Mouse (Mus musculus) spleen, adult 2 months (tissue): ENCODE measurements at regions not wholly inside any gene's neighbourhood (a gene's known extent, or its start where the extent isn't known, plus 50 kb on each side); places are given as distances from the start of the nearest gene placed in this dataset.
A peak's percentile ranks its signal among the peaks of the same experiment; 100 is the strongest.

Experiments used
- DNase-seq, 2 experiments: peaks; one replicate each; pipeline versions ENCODE4 v3.0.0 to v3.0.0-alpha.2; 2012 to 2021; ENCODE audit warnings: low spot score in 2 of 2, low read depth in 1 of 2
- H3K27ac ChIP-seq: fragments of 200-500 bp; 2 replicates; pipeline ENCODE4 v1.5.1; 2012; ENCODE audit warnings: low read length, inconsistent platforms; ENCODE audit not compliant: insufficient read depth
- H3K27me3 ChIP-seq: fragments of 200-500 bp; 2 replicates; pipeline ENCODE4 v1.6.1; 2012; ENCODE audit warnings: mild to moderate bottlenecking, moderate library complexity, low read length, inconsistent platforms; ENCODE audit not compliant: control insufficient read depth, insufficient read depth
- H3K36me3 ChIP-seq: fragments of 200-500 bp; 2 replicates; pipeline ENCODE4 v1.6.1; 2012; ENCODE audit warnings: mild to moderate bottlenecking, low read length, inconsistent platforms; ENCODE audit not compliant: control insufficient read depth, insufficient read depth
- H3K4me1 ChIP-seq: fragments of 200-500 bp; 2 replicates; pipeline ENCODE4 v1.6.1; 2011; ENCODE audit warnings: inconsistent platforms; ENCODE audit not compliant: control insufficient read depth, insufficient read depth, insufficient read length
- H3K4me3 ChIP-seq: fragments of 200-500 bp; 2 replicates; pipeline ENCODE4 v1.5.1; 2011; ENCODE audit warnings: mild to moderate bottlenecking, inconsistent platforms; ENCODE audit not compliant: insufficient read depth, insufficient read length; ENCODE audit errors: extremely low read depth
- CTCF ChIP-seq: fragments of 200-500 bp; IDR thresholded peaks from 2 replicates; pipeline ENCODE4 v1.5.1; 2011; ENCODE audit warnings: mild to moderate bottlenecking, inconsistent platforms; ENCODE audit not compliant: insufficient read depth, insufficient read length, insufficient replicate concordance; ENCODE audit errors: extremely low read depth
- POLR2A ChIP-seq: fragments of 200-500 bp; IDR thresholded peaks from 2 replicates; pipeline ENCODE4 v1.6.1; 2011; ENCODE audit warnings: low read depth, low read length, inconsistent platforms
- WGBS: fragments of 180-500 bp; shearing (Covaris S2); methylation state at CpG from one replicate; pipeline ENCODE4 v1.1.7; 2018; 5-methylcytosine and 5-hydroxymethylcytosine counted together

- H3K36me3 ChIP-seq: no peaks in the 10 kb centered on the region
- WGBS: 0% methylated on average over 2 of the region's 2 CpGs
- peak; percentile 50 to 68 for DNase-seq
- H3K4me1 ChIP-seq: peaks cover 11% of the 10 kb centered on the region; the same call in 1 of the 2 replicates
- H3K27ac ChIP-seq: no peak overlapping the region
- no peaks in the 10 kb centered on the region for H3K27me3 ChIP-seq
- TF ChIP-seq POLR2A (no peak), CTCF (peak; percentile 69; the same call in 1 of the 2 replicates)
- H3K4me3 ChIP-seq: no peak overlapping the region
These were observed 111.7 kb downstream of the Cdh26 start for GRCm38 (mm10) chr2:178542032-178542431.

DNA sequence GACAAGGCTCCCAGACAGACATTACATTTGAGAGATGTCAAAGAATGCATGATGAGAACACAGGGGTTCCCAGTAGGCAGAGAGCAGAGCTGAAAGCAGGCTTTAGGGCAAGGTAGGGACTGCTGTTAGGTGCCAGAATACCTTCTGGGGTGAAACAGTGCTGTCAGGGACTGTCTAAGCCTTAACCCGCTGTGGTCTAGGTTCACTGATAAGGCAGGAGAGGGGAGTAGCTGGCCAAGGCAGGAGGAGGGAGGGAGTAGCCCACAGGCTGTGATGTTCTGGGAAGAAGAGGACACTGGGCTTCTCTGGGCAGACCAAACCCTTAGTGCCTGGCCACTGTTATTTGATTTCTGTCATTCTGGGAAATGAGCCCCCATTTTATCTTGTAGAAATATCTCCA is 114.1 kb downstream of the Cdh26 start:
- 79% methylated on average over 1 of the region's 1 CpGs for WGBS

GRCm38 (mm10) chr2:178545601-178546352 is 115.4 kb downstream of the Cdh26 start:
- Histone ChIP-seq H3K4me1 (peaks cover 24% of the 10 kb centered on the region; the same call in 1 of the 2 replicates), H3K27ac (peak overlapping the region; percentile 89), H3K27me3 (no peaks in the 10 kb centered on the region), H3K36me3 (no peaks in the 10 kb centered on the region), H3K4me3 (peak overlapping the region; percentile 31; the same call in 1 of the 2 replicates)
- 68% methylated on average over 15 of the region's 15 CpGs for WGBS
- TF ChIP-seq CTCF (no peak), POLR2A (no peak)
- DNase-seq: peak in 1 of 2 experiments; percentile 24

More for the DNA sequence above, 114.1 kb downstream of the Cdh26 start:
- TF ChIP-seq CTCF: no peak
- TF ChIP-seq POLR2A: no peak
- no peaks in the 10 kb centered on the region for H3K27me3 ChIP-seq
- DNase-seq: no peak
- no peaks in the 10 kb centered on the region for H3K36me3 ChIP-seq
- peaks cover 19% of the 10 kb centered on the region; the same call in 1 of the 2 replicates for H3K4me1 ChIP-seq
- peak overlapping the region; percentile 89 for H3K27ac ChIP-seq
- no peak overlapping the region for H3K4me3 ChIP-seq

- Histone ChIP-seq H3K27me3 (no peaks in the 10 kb centered on the region), H3K36me3 (no peaks in the 10 kb centered on the region), H3K27ac (peak overlapping the region; percentile 89), H3K4me3 (peak overlapping the region; percentile 31; the same call in 1 of the 2 replicates), H3K4me1 (peaks cover 24% of the 10 kb centered on the region; the same call in 1 of the 2 replicates)
- DNase-seq: peak; percentile 26 to 47
- 44% methylated on average over 3 of the region's 3 CpGs for WGBS
- TF ChIP-seq CTCF: no peak
- TF ChIP-seq POLR2A: no peak
These were observed 116.0 kb downstream of the Cdh26 start for GRCm38 (mm10) chr2:178546353-178546720.

DNA sequence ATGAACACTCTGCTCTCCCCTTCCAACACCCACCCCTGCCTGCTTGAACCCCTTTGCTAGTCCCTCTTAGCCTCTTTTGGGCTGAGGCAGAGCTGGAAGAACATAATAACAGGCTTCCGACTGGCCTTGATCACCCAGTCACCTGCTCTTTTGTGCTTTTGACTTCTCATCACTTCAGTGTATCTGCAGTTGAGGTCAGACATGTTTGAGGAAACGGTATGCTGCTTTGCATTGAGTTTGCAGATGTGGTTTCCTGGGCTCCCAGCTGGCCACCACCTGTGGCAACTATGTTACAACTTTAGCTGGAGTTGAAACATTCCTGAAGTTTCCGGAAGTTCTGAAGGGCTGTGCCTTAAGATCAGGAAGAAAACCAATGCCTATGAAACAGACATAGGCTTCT is 116.6 kb downstream of the Cdh26 start:
- Histone ChIP-seq H3K4me1 (peaks cover 24% of the 10 kb centered on the region; the same call in 1 of the 2 replicates), H3K27ac (peak overlapping the region; percentile 89), H3K4me3 (no peak overlapping the region), H3K36me3 (no peaks in the 10 kb centered on the region), H3K27me3 (no peaks in the 10 kb centered on the region)
- DNase-seq: peak; percentile 45 to 46
- WGBS: 9% methylated on average over 3 of the region's 3 CpGs
- TF ChIP-seq POLR2A: no peak
- TF ChIP-seq CTCF: no peak

GRCm38 (mm10) chr2:178548937-178549336 is 118.6 kb downstream of the Cdh26 start:
- DNase-seq: no peak
- H3K4me1 ChIP-seq: peaks cover 30% of the 10 kb centered on the region; the same call in 1 of the 2 replicates
- no peak overlapping the region for H3K27ac ChIP-seq
- H3K27me3 ChIP-seq: no peaks in the 10 kb centered on the region
- H3K4me3 ChIP-seq: no peak overlapping the region
- 93% methylated on average over 6 of the region's 6 CpGs for WGBS
- no peak for TF ChIP-seq CTCF
- no peak for TF ChIP-seq POLR2A
- no peaks in the 10 kb centered on the region for H3K36me3 ChIP-seq

- DNase-seq: peak; percentile 49 to 69
- H3K27ac ChIP-seq: peak overlapping the region; percentile 38
- peaks cover 31% of the 10 kb centered on the region; the same call in 1 of the 2 replicates for H3K4me1 ChIP-seq
- TF ChIP-seq POLR2A (no peak), CTCF (peak; percentile 0; the same call in 1 of the 2 replicates)
- H3K36me3 ChIP-seq: no peaks in the 10 kb centered on the region
- H3K4me3 ChIP-seq: no peak overlapping the region
- H3K27me3 ChIP-seq: no peaks in the 10 kb centered on the region
- 40% methylated on average over 4 of the region's 4 CpGs for WGBS
These were observed 123.4 kb downstream of the Cdh26 start for GRCm38 (mm10) chr2:178553736-178554135.
